Mouse (Mus musculus): ENCODE data around the gene Rpl21. TPM values are rescaled to one million over a fixed set of nuclear protein-coding genes. Genes with fewer than 3 reads are reported as not detected.

The Rpl21 gene
- polyA plus RNA-seq, 1 experiment from 2014 or later = 315 TPM

DNA sequence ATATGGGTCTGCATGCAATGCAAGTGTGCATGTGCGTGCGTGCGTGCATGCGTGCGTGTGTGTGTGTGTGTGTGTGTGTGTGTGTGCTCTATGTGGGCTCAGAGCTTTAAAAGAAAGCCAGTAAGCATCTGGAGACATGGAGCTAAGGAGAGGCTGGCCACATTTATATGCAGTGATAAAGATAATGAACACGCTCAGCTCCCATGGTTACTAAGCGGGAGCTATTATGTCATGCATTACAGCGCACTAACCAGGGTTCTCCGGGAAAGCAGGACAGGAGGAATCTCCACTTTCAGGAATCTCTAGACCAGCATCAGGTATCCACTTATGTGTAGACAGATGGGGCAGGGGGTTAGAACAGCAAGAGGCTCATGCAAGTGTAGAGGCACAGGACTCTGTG is 26.1 kb downstream of the Rpl21 start:
- 81% methylated on average over 9 of the region's 9 CpGs for WGBS
- no peak overlapping the region for H3K4me2 ChIP-seq (ENCODE audit: low read length)
- H3K4me1 ChIP-seq (ENCODE audit: control insufficient read depth, insufficient read depth, low read depth, low read length) = no peaks in the 10 kb centered on the region
- no peaks in the 10 kb centered on the region for H3K27me3 ChIP-seq (replicated peaks; ENCODE audit: control insufficient read depth, insufficient read depth, low read length)
- no peak overlapping the region for H3K27ac ChIP-seq (ENCODE audit: low read depth, low read length)
- peak; percentile 64 for ATAC-seq
- no peaks in the 10 kb centered on the region for H3K36me3 ChIP-seq (ENCODE audit: control insufficient read depth, insufficient read depth, low read length)
- H3K9me3 ChIP-seq (ENCODE audit: control insufficient read depth, low read length) = no peaks in the 10 kb centered on the region
- no peak overlapping the region for H3K4me3 ChIP-seq (ENCODE audit: low read length)
- no peak overlapping the region for H3K9ac ChIP-seq (ENCODE audit: low read depth, low read length)

DNA sequence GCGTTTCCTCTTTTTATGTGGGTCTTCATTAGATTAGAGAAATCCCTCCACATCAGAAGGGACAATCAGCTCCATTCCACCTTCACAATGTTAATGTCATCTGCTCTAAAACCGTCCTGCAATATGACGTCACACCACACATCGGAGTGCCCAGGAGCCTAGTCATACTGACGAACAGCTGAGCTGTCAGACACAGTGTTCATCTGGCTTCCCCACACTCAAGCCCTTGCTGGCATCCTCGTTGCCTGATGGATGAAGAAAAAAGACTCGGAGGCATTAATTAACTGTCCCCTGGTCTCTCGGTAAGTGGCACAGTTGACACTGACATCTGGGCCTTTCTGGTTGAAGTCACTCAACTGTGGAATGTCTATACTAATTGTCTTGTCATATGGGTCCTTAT is 26.6 kb downstream of the Rpl21 start:
- H3K36me3 ChIP-seq (ENCODE audit: control insufficient read depth, insufficient read depth, low read length) = no peaks in the 10 kb centered on the region
- H3K4me2 ChIP-seq (ENCODE audit: low read length) = no peak overlapping the region
- H3K9ac ChIP-seq (ENCODE audit: low read depth, low read length) = no peak overlapping the region
- no peaks in the 10 kb centered on the region for H3K9me3 ChIP-seq (ENCODE audit: control insufficient read depth, low read length)
- no peaks in the 10 kb centered on the region for H3K4me1 ChIP-seq (ENCODE audit: control insufficient read depth, insufficient read depth, low read depth, low read length)
- ATAC-seq = 0 out of 2 replicates have a peak, but pooled peaks have one; percentile 44
- no peak overlapping the region for H3K27ac ChIP-seq (ENCODE audit: low read depth, low read length)
- no peaks in the 10 kb centered on the region for H3K27me3 ChIP-seq (replicated peaks; ENCODE audit: control insufficient read depth, insufficient read depth, low read length)
- no peak overlapping the region for H3K4me3 ChIP-seq (ENCODE audit: low read length)
- WGBS = 54% methylated on average over 8 of the region's 8 CpGs

DNA sequence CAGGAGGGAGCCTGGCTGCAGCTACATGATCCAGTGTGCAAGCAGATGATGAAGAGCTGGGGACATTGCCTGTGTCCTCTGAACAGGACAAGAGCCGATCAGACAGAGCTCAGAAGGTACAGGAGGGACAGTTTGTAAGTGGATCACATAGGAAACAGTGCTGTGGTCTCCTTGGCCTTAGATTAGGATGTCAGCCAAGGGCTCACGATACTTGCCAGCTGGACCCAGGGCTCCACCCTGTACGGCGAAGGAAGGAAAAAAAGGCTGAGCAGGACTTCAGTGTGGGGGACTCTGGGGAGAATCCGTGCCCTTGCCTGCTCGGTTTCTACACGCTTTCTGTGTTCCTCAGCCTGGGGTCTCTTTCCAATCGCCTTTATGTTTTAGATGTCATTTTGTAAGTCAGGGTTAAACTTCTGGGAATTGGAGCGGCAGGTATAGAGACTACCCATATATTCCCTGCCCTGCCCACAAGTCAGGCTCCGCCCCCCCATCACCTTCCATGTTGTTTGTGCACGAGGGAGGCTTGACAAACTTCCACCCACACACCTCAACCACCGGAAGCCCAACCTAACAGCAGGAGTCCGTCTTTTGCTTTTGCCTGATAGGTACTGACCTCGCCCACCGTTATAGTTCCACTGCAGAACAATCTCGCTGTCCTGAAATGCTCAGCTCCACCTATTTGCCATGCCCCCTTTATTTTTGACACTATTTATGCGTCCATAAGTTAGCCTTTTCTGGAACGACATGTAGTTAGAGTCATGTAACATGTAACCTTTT is 27.7 kb downstream of the Rpl21 start:
- H3K27ac ChIP-seq (ENCODE audit: low read depth, low read length) = no peak overlapping the region
- H3K9ac ChIP-seq (ENCODE audit: low read depth, low read length) = no peak overlapping the region
- H3K9me3 ChIP-seq (ENCODE audit: control insufficient read depth, low read length) = no peaks in the 10 kb centered on the region
- H3K36me3 ChIP-seq (ENCODE audit: control insufficient read depth, insufficient read depth, low read length) = no peaks in the 10 kb centered on the region
- WGBS = 84% methylated on average over 18 of the region's 18 CpGs
- H3K4me2 ChIP-seq (ENCODE audit: low read length) = no peak overlapping the region
- H3K4me1 ChIP-seq (ENCODE audit: control insufficient read depth, insufficient read depth, low read depth, low read length) = no peaks in the 10 kb centered on the region
- no peaks in the 10 kb centered on the region for H3K27me3 ChIP-seq (replicated peaks; ENCODE audit: control insufficient read depth, insufficient read depth, low read length)
- H3K4me3 ChIP-seq (ENCODE audit: low read length) = no peak overlapping the region
- no peak for ATAC-seq

DNA sequence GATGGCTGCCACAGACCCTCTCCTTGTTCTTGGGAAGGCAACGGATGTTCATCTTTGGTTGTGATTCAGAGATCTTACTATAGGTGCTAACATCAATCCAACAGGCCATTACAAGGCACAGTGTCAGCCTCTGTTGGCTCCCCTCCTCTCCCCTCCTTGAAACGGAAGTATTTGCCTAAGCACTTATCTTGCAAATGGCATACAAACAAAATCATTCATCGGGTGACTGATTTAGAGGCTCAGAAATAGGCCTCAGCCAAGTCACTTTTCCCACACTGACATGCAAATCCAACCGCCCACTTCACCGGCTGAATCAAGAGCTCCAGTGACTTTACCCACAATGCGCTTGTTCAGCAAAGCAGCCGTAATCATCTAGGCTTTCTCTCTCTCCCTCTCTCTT is 28.9 kb downstream of the Rpl21 start:
- WGBS = 40% methylated on average over 7 of the region's 7 CpGs
- H3K36me3 ChIP-seq (ENCODE audit: control insufficient read depth, insufficient read depth, low read length) = no peaks in the 10 kb centered on the region
- no peaks in the 10 kb centered on the region for H3K27me3 ChIP-seq (replicated peaks; ENCODE audit: control insufficient read depth, insufficient read depth, low read length)
- H3K9me3 ChIP-seq (ENCODE audit: control insufficient read depth, low read length) = no peaks in the 10 kb centered on the region
- H3K27ac ChIP-seq (ENCODE audit: low read depth, low read length) = no peak overlapping the region
- H3K4me2 ChIP-seq (ENCODE audit: low read length) = no peak overlapping the region
- H3K9ac ChIP-seq (ENCODE audit: low read depth, low read length) = peak overlapping the region; percentile 12; the same call in 1 of the 2 replicates
- H3K4me3 ChIP-seq (ENCODE audit: low read length) = no peak overlapping the region
- no peaks in the 10 kb centered on the region for H3K4me1 ChIP-seq (ENCODE audit: control insufficient read depth, insufficient read depth, low read depth, low read length)
- no peak for ATAC-seq

DNA sequence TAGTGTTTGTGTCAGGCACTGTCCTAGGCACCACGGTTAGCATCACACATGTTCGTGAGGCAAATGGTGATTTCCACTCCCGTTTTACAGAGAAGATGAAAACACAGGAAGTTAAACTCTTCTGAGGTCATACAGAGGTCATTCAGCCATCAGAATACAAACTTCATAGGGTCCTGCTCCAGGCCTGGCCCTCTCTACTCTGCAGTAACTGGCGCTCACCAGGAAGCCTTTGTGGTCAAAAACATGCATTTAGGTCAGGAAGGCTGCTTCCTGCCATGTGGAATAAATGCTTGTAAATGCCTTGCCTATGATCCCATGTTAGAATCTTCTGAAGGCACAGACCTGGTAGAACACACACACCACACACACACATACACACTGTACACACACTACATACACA is 32.8 kb downstream of the Rpl21 start:
- H3K4me2 ChIP-seq (ENCODE audit: low read length) = no peak overlapping the region
- no peaks in the 10 kb centered on the region for H3K9me3 ChIP-seq (ENCODE audit: control insufficient read depth, low read length)
- H3K27me3 ChIP-seq (replicated peaks; ENCODE audit: control insufficient read depth, insufficient read depth, low read length) = no peaks in the 10 kb centered on the region
- no peak overlapping the region for H3K4me3 ChIP-seq (ENCODE audit: low read length)
- H3K27ac ChIP-seq (ENCODE audit: low read depth, low read length) = no peak overlapping the region
- 68% methylated on average over 4 of the region's 4 CpGs for WGBS
- H3K4me1 ChIP-seq (ENCODE audit: control insufficient read depth, insufficient read depth, low read depth, low read length) = peaks cover 9% of the 10 kb centered on the region
- no peaks in the 10 kb centered on the region for H3K36me3 ChIP-seq (ENCODE audit: control insufficient read depth, insufficient read depth, low read length)
- no peak for ATAC-seq
- H3K9ac ChIP-seq (ENCODE audit: low read depth, low read length) = no peak overlapping the region

DNA sequence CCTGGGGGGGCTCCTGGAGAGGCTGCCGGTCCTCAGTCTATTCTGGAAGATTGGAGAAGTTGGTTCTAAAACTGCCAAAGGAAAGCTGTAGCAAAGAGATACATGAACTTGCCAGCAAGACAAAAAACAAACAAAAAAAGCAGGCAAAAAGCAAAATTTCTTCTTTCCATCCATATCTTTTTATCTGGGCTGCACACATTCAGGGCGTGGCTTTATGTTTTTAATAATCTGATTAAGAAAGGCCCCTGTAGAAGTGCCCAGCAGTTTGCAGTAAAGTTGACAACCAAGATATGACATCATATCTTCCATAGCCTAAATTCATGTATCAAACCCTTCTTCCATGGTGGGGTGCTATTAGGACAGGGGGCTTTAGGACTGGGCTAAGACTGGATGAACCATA is 33.6 kb downstream of the Rpl21 start:
- no peak for ATAC-seq

DNA sequence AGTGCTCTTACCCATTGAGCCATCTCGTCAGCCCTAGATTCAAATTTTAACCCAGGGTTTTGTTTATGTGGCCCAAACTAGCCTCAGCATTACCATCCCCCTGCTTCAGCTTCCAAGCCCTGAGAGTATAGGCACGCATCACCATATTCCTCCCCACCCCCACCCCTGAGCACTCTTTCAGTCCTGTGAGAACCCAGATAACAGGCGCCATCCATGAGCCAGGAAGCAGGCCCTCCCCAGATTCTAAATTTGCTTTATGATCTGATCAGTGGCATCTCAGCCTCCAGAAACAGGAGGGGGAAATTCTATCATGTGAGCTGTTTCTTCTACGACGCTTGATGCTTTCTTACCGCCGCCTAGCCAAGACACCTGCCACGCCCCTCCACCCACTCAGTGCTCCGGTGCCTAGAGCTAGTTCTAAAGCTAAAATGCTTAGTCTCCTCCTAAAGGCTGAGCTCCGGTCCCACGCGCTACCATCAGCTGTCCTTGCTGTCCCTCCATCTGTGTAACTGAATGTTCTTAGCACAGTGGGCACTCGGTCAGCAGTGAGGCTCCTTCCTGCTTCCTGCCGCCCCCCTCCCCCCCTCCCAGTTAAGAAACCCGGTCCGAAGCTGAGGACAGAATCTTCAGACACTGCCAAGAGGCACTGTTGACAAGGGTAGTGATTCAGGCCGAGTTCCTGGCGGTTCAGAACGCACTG is 34.7 kb downstream of the Rpl21 start:
- WGBS = 5% methylated on average over 19 of the region's 19 CpGs
- H3K27me3 ChIP-seq (replicated peaks; ENCODE audit: control insufficient read depth, insufficient read depth, low read length) = no peaks in the 10 kb centered on the region
- no peaks in the 10 kb centered on the region for H3K36me3 ChIP-seq (ENCODE audit: control insufficient read depth, insufficient read depth, low read length)
- H3K27ac ChIP-seq (ENCODE audit: low read depth, low read length) = peak overlapping the region; percentile 71; the same call in 1 of the 2 replicates
- peak overlapping the region; percentile 45 for H3K9ac ChIP-seq (ENCODE audit: low read depth, low read length)
- no peaks in the 10 kb centered on the region for H3K9me3 ChIP-seq (ENCODE audit: control insufficient read depth, low read length)
- ATAC-seq = peak; percentile 91
- peak overlapping the region; percentile 21 for H3K4me3 ChIP-seq (ENCODE audit: low read length)
- peak overlapping the region; percentile 58 for H3K4me2 ChIP-seq (ENCODE audit: low read length)
- H3K4me1 ChIP-seq (ENCODE audit: control insufficient read depth, insufficient read depth, low read depth, low read length) = peaks cover 9% of the 10 kb centered on the region

More for the DNA sequence above, 33.6 kb downstream of the Rpl21 start:
- Histone ChIP-seq H3K9ac (ENCODE audit: low read depth, low read length) (no peak overlapping the region), H3K27ac (ENCODE audit: low read depth, low read length) (no peak overlapping the region), H3K4me2 (ENCODE audit: low read length) (no peak overlapping the region), H3K9me3 (ENCODE audit: control insufficient read depth, low read length) (no peaks in the 10 kb centered on the region), H3K27me3 (replicated peaks; ENCODE audit: control insufficient read depth, insufficient read depth, low read length) (no peaks in the 10 kb centered on the region), H3K4me1 (ENCODE audit: control insufficient read depth, insufficient read depth, low read depth, low read length) (peaks cover 9% of the 10 kb centered on the region), H3K4me3 (ENCODE audit: low read length) (no peak overlapping the region), H3K36me3 (ENCODE audit: control insufficient read depth, insufficient read depth, low read length) (no peaks in the 10 kb centered on the region)
- 87% methylated on average over 2 of the region's 2 CpGs for WGBS

DNA sequence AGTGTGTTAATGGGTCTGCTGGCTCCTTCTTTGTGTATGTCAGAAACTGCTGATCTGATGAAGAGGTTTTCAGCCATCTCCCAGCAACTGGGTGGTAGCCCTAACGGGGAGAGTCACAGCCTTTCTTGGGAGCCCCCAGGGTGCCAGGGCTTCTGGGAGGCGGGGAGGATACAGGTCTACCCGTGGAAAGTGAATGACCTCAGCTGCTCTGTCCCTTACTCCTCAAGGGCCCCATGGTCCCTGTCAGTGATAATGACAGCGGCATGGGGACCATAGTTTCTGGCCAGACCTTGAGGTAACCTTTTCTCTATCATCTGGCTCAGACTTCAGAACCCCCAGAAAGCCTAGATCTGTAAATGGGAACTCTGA is 35.2 kb downstream of the Rpl21 start:
- H3K27ac ChIP-seq (ENCODE audit: low read depth, low read length) = peak overlapping the region; percentile 71; the same call in 1 of the 2 replicates
- peak overlapping the region; percentile 58 for H3K4me2 ChIP-seq (ENCODE audit: low read length)
- H3K4me1 ChIP-seq (ENCODE audit: control insufficient read depth, insufficient read depth, low read depth, low read length) = peaks cover 9% of the 10 kb centered on the region
- no peak overlapping the region for H3K9ac ChIP-seq (ENCODE audit: low read depth, low read length)
- H3K4me3 ChIP-seq (ENCODE audit: low read length) = no peak overlapping the region
- 16% methylated on average over 4 of the region's 4 CpGs for WGBS
- H3K27me3 ChIP-seq (replicated peaks; ENCODE audit: control insufficient read depth, insufficient read depth, low read length) = no peaks in the 10 kb centered on the region
- H3K36me3 ChIP-seq (ENCODE audit: control insufficient read depth, insufficient read depth, low read length) = no peaks in the 10 kb centered on the region
- ATAC-seq = no peak; the same call in 1 of the 2 replicates
- no peaks in the 10 kb centered on the region for H3K9me3 ChIP-seq (ENCODE audit: control insufficient read depth, low read length)

DNA sequence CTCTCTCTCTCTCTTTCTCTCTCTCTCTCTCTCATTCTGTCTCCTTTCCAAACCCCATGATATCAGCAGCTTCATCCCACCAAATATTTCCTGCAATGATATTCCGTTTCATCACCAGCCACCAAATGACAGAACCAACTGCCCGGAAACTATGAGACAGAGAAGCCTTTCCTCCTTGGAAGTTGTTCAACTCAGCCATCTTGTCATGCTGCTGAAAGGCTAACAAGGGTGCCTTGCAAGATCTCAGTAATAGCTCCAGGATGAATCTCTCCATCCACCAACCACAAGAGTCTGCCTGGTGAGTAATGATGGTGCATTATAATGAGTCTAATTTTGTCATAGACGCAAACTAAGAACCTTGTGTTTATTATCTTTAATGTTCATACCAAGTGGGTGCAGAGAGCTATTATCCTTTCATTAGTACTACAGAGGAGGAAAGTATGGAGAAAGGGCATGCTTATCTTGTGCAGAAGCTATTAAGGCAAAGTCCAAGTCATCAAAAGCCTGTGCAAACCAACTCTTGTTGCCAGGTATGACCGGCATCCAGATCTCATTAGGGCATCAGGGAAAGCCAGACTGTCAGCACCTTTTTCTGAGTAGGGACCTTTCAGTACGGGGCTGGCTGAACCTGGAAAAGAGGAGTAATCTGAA is 40.4 kb downstream of the Rpl21 start:
- Histone ChIP-seq H3K4me1 (ENCODE audit: control insufficient read depth, insufficient read depth, low read depth, low read length) (no peaks in the 10 kb centered on the region), H3K27me3 (replicated peaks; ENCODE audit: control insufficient read depth, insufficient read depth, low read length) (no peaks in the 10 kb centered on the region), H3K4me3 (ENCODE audit: low read length) (no peak overlapping the region), H3K27ac (ENCODE audit: low read depth, low read length) (no peak overlapping the region), H3K36me3 (ENCODE audit: control insufficient read depth, insufficient read depth, low read length) (no peaks in the 10 kb centered on the region), H3K9ac (ENCODE audit: low read depth, low read length) (no peak overlapping the region), H3K4me2 (ENCODE audit: low read length) (no peak overlapping the region), H3K9me3 (ENCODE audit: control insufficient read depth, low read length) (no peaks in the 10 kb centered on the region)
- ATAC-seq = no peak
- WGBS = 91% methylated on average over 5 of the region's 5 CpGs

All from hindbrain, embryonic 16.5 days (tissue).